Mouse (Mus musculus): ENCODE measurements around the gene Sh3pxd2a.

DNA sequence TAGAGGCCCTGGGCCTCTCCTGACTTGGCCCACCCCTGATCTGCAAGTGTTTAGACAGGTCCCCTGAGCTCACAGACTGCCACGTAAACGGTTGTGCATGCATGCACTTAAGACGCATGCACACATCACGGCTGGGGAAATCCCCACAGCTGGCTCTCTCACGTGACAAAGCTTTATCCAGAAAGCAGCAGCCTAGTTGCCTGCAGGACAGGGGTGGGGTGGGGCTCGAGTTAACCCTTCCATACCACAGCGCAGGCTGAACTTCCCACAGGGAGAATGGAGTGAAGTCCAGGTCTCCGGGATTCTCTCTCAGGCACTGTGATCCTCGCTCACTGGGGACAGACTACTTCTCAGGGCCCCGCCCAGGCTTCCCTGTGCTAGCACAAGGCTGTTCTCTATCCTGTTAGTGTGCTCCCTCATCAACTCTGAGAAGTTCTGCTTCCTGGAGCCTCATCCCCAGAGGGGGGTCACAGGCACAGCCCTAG lies 133.4 kb downstream of the Sh3pxd2a start:
- no peak for TF ChIP-seq CTCF (IDR thresholded peaks at IDR 0.05; ENCODE audit: low read depth, low read length)
- no peak for TF ChIP-seq POLR2A (IDR thresholded peaks at IDR 0.05; ENCODE audit: insufficient read depth, low read length)
